Mouse (Mus musculus) embryo, embryonic 10 days (tissue): Measurements from ENCODE around the gene Rnf6.
A peak's percentile ranks its signal among the peaks of the same experiment; 100 is the strongest.

Experiments used
- DNase-seq: peaks from one replicate; pipeline ENCODE4 v3.0.0-alpha.2; 2015; ENCODE audit warnings: low spot score

The Rnf6 gene

GRCm38 (mm10) chr5:146220879-146221714 is at the start of gene Rnf6:
TSS of gene Rnf6 (minus strand) at chr5:146221555.
- peak; percentile 94 for DNase-seq

- no peak for DNase-seq
Measured at GRCm38 (mm10) chr5:146270593-146270992, 49.2 kb upstream of the Rnf6 start.

- no peak for DNase-seq
Measured at GRCm38 (mm10) chr5:146267776-146268175, 46.4 kb upstream of the Rnf6 start.

- no peak for DNase-seq
Measured at GRCm38 (mm10) chr5:146265934-146266591, 44.7 kb upstream of the Rnf6 start.

GRCm38 (mm10) chr5:146260003-146260402 is 38.6 kb upstream of the Rnf6 start:
- peak; percentile 35 for DNase-seq

- DNase-seq: no peak
Measured at GRCm38 (mm10) chr5:146253644-146254043, 32.3 kb upstream of the Rnf6 start.

GRCm38 (mm10) chr5:146251663-146252429 is 30.5 kb upstream of the Rnf6 start:
- DNase-seq: no peak

GRCm38 (mm10) chr5:146250369-146251075 is 29.2 kb upstream of the Rnf6 start:
- DNase-seq: no peak

GRCm38 (mm10) chr5:146248746-146249145 is 27.4 kb upstream of the Rnf6 start:
- DNase-seq: no peak

GRCm38 (mm10) chr5:146247709-146248108 is 26.4 kb upstream of the Rnf6 start:
- no peak for DNase-seq

GRCm38 (mm10) chr5:146246386-146246785 is 25.0 kb upstream of the Rnf6 start:
- DNase-seq: no peak

GRCm38 (mm10) chr5:146245646-146246370 is 24.5 kb upstream of the Rnf6 start:
- DNase-seq: no peak

GRCm38 (mm10) chr5:146245193-146245592 is 23.8 kb upstream of the Rnf6 start:
- DNase-seq: no peak

GRCm38 (mm10) chr5:146241202-146241601 is 19.8 kb upstream of the Rnf6 start:
- DNase-seq: no peak

GRCm38 (mm10) chr5:146240771-146241170 is 19.4 kb upstream of the Rnf6 start:
- DNase-seq: no peak

GRCm38 (mm10) chr5:146238274-146238673 is 16.9 kb upstream of the Rnf6 start:
- no peak for DNase-seq

GRCm38 (mm10) chr5:146234336-146234735 is 13.0 kb upstream of the Rnf6 start:
- no peak for DNase-seq

- no peak for DNase-seq
Measured at GRCm38 (mm10) chr5:146232816-146233215, 11.5 kb upstream of the Rnf6 start.

GRCm38 (mm10) chr5:146232056-146232675 is 10.8 kb upstream of the Rnf6 start:
- DNase-seq: no peak

- peak; percentile 24 for DNase-seq
Measured at GRCm38 (mm10) chr5:146231655-146231996, 10.3 kb upstream of the Rnf6 start.
